ENCODE assay signal across 11 mouse cellular contexts in genomic region chr5:74311865-74312264, GRCm38 (mm10).
DNase-seq lines count a peak whose midpoint lies in the region; ATAC-seq lines count a peak whose summit lies in the region.
"Had no signal": no experiment of that assay in that cellular context is flagged by ENCODE, and none has a peak within 500 bp of the region (broad histone marks: within the 10 kb centered on the region; RNA-seq: fewer than 3 reads in every experiment).

No protein-coding gene starts in this region.

- peak; percentile 90 for DNase-seq in heart, adult 11 months
- peak; percentile 52 for DNase-seq in midbrain, embryonic 10.5 days (ENCODE audit: low spot score)
- peak; percentile 38 to 53 for DNase-seq in heart, postnatal 14 days
- DNase-seq in lung, postnatal 36 days = peak; percentile 44
- DNase-seq in right cerebral cortex, postnatal 10 days (ENCODE audit: low spot score in 2 of 2) = no peak
- DNase-seq in testis, postnatal 14 days (ENCODE audit: low spot score) = no peak

- no peaks in the 10 kb centered on the region for H3K9me3 ChIP-seq in heart, embryonic 11.5 days (replicated peaks; ENCODE audit: control insufficient read depth, low read length)
- no peaks in the 10 kb centered on the region for H3K9me3 ChIP-seq in midbrain, embryonic 10.5 days (replicated peaks)
- no peaks in the 10 kb centered on the region for H3K9me3 ChIP-seq in midbrain, embryonic 16.5 days (replicated peaks; ENCODE audit: control insufficient read depth, low read length, poor library complexity, severe bottlenecking)
- H3K9me3 ChIP-seq: embryonic facial prominence, embryonic 13.5 days; forebrain, embryonic 13.5 days; hindbrain, embryonic 13.5 days had no signal

- H3K27ac ChIP-seq in heart, embryonic 11.5 days (ENCODE audit: low read depth, low read length) = no peak overlapping the region
- no peak overlapping the region for H3K27ac ChIP-seq in midbrain, embryonic 10.5 days (replicated peaks)
- H3K27ac ChIP-seq in midbrain, embryonic 16.5 days (ENCODE audit: low read length) = no peak overlapping the region
- H3K27ac ChIP-seq: embryonic facial prominence, embryonic 13.5 days; forebrain, embryonic 13.5 days; hindbrain, embryonic 13.5 days had no signal

- ATAC-seq in heart, embryonic 11.5 days (replicated peaks; ENCODE audit: insufficient number of reproducible peaks, low FRiP score, low TSS enrichment) = no peak
- ATAC-seq in midbrain, embryonic 16.5 days = no peak
- ATAC-seq: forebrain, embryonic 13.5 days had no signal

- H3K4me3 ChIP-seq in heart, embryonic 11.5 days (ENCODE audit: low read depth, low read length) = no peak overlapping the region
- H3K4me3 ChIP-seq in midbrain, embryonic 10.5 days = no peak overlapping the region
- no peak overlapping the region for H3K4me3 ChIP-seq in midbrain, embryonic 16.5 days (ENCODE audit: low read depth, low read length)
- H3K4me3 ChIP-seq: embryonic facial prominence, embryonic 13.5 days; forebrain, embryonic 13.5 days; hindbrain, embryonic 13.5 days had no signal

- no peaks in the 10 kb centered on the region for H3K27me3 ChIP-seq in heart, embryonic 11.5 days (ENCODE audit: control insufficient read depth, insufficient read depth, low read length)
- peaks cover 22% of the 10 kb centered on the region for H3K27me3 ChIP-seq in midbrain, embryonic 10.5 days (ENCODE audit: low read depth, poor library complexity, severe bottlenecking)
- H3K27me3 ChIP-seq in midbrain, embryonic 16.5 days (ENCODE audit: control insufficient read depth, insufficient read depth, low read depth, low read length) = 0 out of 2 replicates have a peak, but pooled peaks cover 2% of the 10 kb centered on the region
- H3K27me3 ChIP-seq: forebrain, embryonic 13.5 days had no signal

- WGBS in heart, embryonic 11.5 days (ENCODE audit: insufficient replicate concordance) = 59% methylated on average over 6 of the region's 6 CpGs
- 33% methylated on average over 6 of the region's 6 CpGs for WGBS in midbrain, embryonic 10.5 days
- WGBS in midbrain, embryonic 16.5 days = 17% methylated on average over 6 of the region's 6 CpGs

- H3K36me3 ChIP-seq in heart, embryonic 11.5 days (ENCODE audit: control insufficient read depth, insufficient read depth, low read length) = no peaks in the 10 kb centered on the region
- no peaks in the 10 kb centered on the region for H3K36me3 ChIP-seq in midbrain, embryonic 10.5 days
- H3K36me3 ChIP-seq in midbrain, embryonic 16.5 days (ENCODE audit: control insufficient read depth, insufficient read depth, low read length) = no peaks in the 10 kb centered on the region
- H3K36me3 ChIP-seq: embryonic facial prominence, embryonic 13.5 days; hindbrain, embryonic 13.5 days had no signal

- peaks cover 3% of the 10 kb centered on the region; the same call in 1 of the 2 replicates for H3K4me1 ChIP-seq in heart, embryonic 11.5 days (ENCODE audit: control insufficient read depth, insufficient read depth, low read length)
- H3K4me1 ChIP-seq in midbrain, embryonic 10.5 days = peaks cover 48% of the 10 kb centered on the region
- H3K4me1 ChIP-seq in midbrain, embryonic 16.5 days (ENCODE audit: control insufficient read depth, insufficient read depth, low read length) = peaks cover 5% of the 10 kb centered on the region; the same call in 1 of the 2 replicates

- intact Hi-C loops in heart, postnatal 14 days (cut with DNase I) = loop anchor here (1.0 to 10.0 kb wide), 7 partner anchors 121 to 844 kb away; partner anchors contain the start of gene Scfd2

- no peak overlapping the region for H3K9ac ChIP-seq in heart, embryonic 11.5 days (ENCODE audit: low read depth, low read length)
- no peak overlapping the region for H3K9ac ChIP-seq in midbrain, embryonic 16.5 days (ENCODE audit: low read depth, low read length)
- H3K9ac ChIP-seq: forebrain, embryonic 13.5 days; hindbrain, embryonic 13.5 days had no signal

- no peak overlapping the region for H3K4me2 ChIP-seq in heart, embryonic 11.5 days
- H3K4me2 ChIP-seq in midbrain, embryonic 16.5 days (ENCODE audit: low read length) = no peak overlapping the region
- H3K4me2 ChIP-seq: embryonic facial prominence, embryonic 13.5 days; forebrain, embryonic 13.5 days; hindbrain, embryonic 13.5 days had no signal

Comparison
In these comparisons a context has a peak if more than half of its experiments do, and no peak if none do; other contexts are left out.
1. DNase-seq: peak in heart, adult 11 months (single experiment), midbrain, embryonic 10.5 days (single experiment), heart, postnatal 14 days (2 of 2) and lung, postnatal 36 days (single experiment); none in right cerebral cortex, postnatal 10 days (0 of 2) and testis, postnatal 14 days (single experiment).